Mouse (Mus musculus) v-Abl transformed pro-B cells (cell line): Measurements from ENCODE around the gene Spaca4.

Experiments used
- in situ Hi-C, 2 experiments: fragments of 400-800 bp; cut with MboI; formaldehyde crosslinking; loops; one replicate each; pipeline ENCODE4 v1.15.1; 2025; ENCODE audit not compliant: unreplicated experiment in 2 of 2

Gene Spaca4

GRCm38 (mm10) chr7:45733477-45733876 is 7.9 kb upstream of the Spaca4 start:
- in situ Hi-C loops, result loop anchor here (5.0 to 25.0 kb wide), 2 partner anchors 189 to 479 kb away; partner anchors contain the start of genes Ccdc114 (in 1 of the 2) and Emp3 (in 1 of the 2)

GRCm38 (mm10) chr7:45730727-45731431 is 5.3 kb upstream of the Spaca4 start:
- in situ Hi-C loops, result loop anchor here (5.0 to 25.0 kb wide), 2 partner anchors 191 to 481 kb away; partner anchors contain the start of genes Ccdc114 (in 1 of the 2) and Emp3 (in 1 of the 2)

DNA sequence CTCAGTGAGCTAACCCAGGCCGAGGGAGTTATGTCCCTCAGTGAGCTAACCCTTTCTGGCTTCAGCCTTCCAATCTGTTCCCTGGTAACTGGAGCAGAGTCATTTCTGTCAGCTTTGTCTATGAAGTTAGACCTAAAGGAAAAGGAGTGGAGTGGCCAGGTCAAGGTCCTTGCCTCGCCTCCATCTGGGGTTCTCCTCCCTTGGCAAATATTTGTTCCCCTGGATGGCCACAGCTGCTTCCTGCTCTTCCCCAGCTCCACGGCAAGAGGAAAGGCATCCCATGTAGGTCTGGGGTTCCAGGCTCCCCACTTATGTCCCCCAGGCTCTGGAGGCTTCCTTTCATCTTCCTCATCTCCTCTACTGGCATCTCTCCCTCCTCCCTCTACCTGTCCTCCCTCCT is 2.0 kb upstream of the Spaca4 start:
- in situ Hi-C loops, result loop anchor here in 1 of 2 experiments (25.0 kb wide), 1 partner anchor 485 kb away; no protein-coding TSS in a partner anchor

DNA sequence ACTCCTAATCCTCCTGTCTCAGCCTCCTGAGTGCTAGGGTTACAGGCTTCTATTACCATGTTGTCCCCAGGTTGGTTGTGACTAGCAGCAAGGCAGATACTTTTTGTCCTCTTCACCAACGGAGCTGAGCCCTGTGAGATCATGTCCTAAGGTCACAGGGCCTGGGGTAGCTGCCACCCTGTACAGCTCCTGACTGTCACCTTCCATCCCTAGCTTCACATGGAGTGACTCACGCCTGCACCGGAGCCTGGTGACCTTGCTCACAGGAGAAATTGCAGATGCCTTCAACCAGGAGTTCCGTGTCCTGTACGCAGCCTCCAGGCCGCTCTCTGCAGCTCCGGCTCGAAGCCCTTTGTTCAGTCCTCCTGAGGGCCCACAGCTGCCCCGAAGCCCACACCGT is 806 bp upstream of the Spaca4 start:
- in situ Hi-C loops, result loop anchor here in 1 of 2 experiments (25.0 kb wide), 1 partner anchor 486 kb away; no protein-coding TSS in a partner anchor

GRCm38 (mm10) chr7:45725151-45725550 is 462 bp downstream of the Spaca4 start:
- in situ Hi-C loops, result loop anchor here in 1 of 2 experiments (25.0 kb wide), 1 partner anchor 487 kb away; no protein-coding TSS in a partner anchor

DNA sequence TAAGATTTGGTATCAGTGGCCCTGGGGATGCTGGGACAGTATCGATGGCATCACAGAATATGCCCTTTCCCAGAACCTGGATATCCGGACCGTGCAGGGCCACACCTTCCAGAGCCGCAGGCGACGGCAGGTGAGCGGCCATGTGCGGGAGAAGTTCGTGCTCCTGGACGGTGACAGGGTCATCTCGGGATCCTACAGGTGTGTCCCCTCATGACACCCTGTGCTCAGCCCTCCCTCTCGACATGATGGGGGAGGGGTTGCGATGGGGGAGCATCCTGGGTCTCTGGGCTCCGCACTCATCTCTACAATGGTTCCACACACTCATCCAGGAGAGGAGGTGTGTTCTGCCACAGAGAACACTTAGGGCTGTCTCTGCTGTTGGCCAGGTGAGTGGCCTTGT is 1.8 kb downstream of the Spaca4 start:
- in situ Hi-C loops, result loop anchor here (25.0 kb wide), 2 partner anchors 711 to 1186 kb away; partner anchors contain the start of genes Pold1 (in 2 of the 2), Spib (in 2 of the 2), Rras (in 1 of the 2) and Scaf1 (in 1 of the 2)

DNA sequence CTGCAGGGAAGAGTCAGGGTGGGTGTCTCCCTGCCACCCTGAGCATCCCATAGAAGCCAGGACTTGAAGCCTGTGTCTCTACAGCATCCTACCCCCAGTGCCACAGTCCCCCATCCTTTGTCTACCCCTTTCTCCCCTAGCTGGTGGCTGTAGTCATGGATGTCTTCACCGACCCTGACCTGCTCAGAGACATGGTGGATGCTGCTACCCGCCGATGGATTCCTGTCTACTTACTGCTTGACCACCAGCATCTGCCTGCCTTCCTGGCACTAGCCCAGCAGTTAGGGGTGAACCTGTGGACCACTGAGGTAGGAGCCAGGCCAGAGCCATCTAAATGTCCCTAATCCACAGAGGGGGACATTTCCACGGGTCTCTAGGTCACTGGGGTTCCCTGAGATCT is 2.3 kb downstream of the Spaca4 start:
- in situ Hi-C loops, result loop anchor here (25.0 kb wide), 2 partner anchors 711 to 1186 kb away; partner anchors contain the start of genes Pold1 (in 2 of the 2), Spib (in 2 of the 2), Rras (in 1 of the 2) and Scaf1 (in 1 of the 2)

DNA sequence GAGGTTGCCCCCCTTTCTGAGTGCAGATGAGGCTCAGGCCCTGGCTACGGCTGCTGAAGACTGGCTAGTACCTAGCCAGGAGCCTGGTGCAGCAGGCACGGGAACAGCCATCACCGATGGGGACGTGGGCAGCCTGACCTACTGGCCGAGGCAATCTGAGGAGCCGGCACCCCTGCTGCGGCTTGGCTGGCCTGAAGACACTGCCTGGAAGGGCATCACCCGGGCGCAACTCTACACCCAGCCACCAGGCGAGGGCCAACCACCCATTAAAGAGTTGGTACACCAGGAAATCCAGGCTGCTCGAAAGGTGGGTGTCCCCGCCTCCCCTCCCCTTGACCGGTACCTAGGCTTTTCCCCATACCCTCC is 3.3 kb downstream of the Spaca4 start:
- in situ Hi-C loops, result loop anchor here (25.0 kb wide), 2 partner anchors 710 to 1185 kb away; partner anchors contain the start of genes Pold1 (in 2 of the 2), Spib (in 2 of the 2), Rras (in 1 of the 2) and Scaf1 (in 1 of the 2)

DNA sequence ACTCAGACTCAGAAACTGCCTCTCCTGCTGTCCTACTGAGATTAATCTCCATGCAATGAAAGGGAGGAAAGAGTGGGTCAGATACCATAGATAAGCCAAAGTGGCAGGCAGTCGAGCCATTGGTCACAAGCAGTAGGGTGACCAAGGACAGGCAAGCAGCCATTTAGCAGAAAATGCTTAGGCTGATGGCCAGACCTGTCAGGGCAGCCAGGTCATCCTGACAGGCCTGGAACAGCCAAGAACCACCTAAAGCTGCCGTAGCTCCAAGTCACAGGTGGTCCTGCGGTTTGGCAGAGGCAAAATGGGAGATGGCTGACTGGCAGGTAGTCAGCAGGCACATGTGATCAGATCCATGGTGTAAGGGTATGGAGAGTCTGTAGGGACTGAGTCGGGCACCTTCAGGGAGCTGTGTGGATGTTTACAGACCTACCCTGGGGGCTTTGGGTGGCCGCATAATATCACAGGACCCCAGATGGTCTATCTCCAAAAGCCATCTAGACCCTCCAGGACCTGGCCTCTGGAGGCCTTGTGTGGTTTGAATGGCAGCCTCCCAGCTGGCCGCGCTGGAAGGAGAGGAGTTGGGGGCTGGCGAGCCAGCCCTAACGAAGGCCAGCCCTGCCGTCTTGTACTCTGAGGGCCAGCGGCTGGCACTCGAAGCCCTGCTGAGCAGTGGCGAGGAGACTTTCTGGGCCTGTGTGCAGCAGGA is 3.8 kb downstream of the Spaca4 start:
- in situ Hi-C loops, result loop anchor here (25.0 kb wide), 2 partner anchors 709 to 1184 kb away; partner anchors contain the start of genes Pold1 (in 2 of the 2), Spib (in 2 of the 2), Rras (in 1 of the 2) and Scaf1 (in 1 of the 2)

DNA sequence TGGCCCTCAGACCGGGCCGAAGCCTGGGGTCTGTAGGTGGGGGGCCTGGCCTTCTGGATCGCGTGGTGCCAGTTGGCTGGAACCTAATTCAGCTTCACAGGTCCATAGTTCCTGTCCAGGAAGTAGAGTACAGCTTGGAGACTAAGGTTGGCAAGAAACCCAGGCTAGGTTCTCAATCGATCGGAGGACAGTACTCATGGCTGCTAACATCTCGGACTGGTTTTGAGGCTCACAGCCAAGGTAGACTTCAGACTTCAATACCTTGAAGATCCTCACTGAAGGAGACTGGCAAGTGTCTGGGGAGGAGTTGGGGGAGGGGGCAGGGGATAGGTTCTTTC is 4.4 kb downstream of the Spaca4 start:
- in situ Hi-C loops, result loop anchor here (25.0 kb wide), 2 partner anchors 709 to 1184 kb away; partner anchors contain the start of genes Pold1 (in 2 of the 2), Spib (in 2 of the 2), Rras (in 1 of the 2) and Scaf1 (in 1 of the 2)

DNA sequence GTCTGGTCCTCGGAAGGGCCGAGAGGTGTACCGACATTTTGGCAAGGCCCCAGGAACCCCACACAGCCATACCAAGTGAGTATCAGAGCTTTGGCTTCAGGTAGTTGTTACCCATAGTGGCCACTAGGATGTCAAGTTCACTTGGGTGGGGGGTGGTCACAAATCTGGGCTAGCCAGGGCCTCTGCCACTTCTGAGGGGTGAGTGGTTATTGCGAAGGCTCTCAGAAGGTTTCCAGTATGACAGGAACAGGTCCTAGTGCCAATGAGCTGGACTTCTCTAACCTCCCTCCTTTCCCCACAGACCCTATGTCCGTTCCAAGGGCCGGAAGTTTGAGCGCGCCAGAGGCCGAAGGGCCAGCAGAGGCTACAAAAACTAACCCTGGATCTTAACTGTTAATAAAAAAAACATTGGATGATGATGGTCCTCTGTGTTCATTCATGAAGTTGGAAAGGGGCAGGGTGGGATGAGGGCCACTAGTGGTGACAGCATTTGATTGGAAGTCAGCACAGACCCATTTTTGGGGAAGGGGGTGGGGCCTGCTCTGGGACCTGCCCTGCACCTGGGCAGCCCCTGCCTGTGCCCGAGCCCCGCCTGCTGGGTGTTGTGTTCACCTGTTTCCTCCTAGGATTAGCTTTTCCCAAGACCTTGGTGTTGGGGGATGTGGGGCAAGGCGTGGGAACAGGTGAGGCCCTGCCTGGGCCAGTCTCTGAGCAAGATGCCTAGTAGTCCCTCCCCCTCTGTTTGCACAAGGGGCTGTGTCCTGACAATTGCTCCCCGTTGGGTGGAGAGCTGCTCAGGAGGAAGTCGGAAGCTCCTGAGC is 5.0 kb downstream of the Spaca4 start, which contains the start of gene Fam83e:
TSS of gene Fam83e (plus strand) at position 800 of the 821 bp plus-strand sequence.
- in situ Hi-C loops, result loop anchor here (25.0 kb wide), 2 partner anchors 708 to 1183 kb away; partner anchors contain the start of genes Pold1 (in 2 of the 2), Spib (in 2 of the 2), Rras (in 1 of the 2) and Scaf1 (in 1 of the 2)

DNA sequence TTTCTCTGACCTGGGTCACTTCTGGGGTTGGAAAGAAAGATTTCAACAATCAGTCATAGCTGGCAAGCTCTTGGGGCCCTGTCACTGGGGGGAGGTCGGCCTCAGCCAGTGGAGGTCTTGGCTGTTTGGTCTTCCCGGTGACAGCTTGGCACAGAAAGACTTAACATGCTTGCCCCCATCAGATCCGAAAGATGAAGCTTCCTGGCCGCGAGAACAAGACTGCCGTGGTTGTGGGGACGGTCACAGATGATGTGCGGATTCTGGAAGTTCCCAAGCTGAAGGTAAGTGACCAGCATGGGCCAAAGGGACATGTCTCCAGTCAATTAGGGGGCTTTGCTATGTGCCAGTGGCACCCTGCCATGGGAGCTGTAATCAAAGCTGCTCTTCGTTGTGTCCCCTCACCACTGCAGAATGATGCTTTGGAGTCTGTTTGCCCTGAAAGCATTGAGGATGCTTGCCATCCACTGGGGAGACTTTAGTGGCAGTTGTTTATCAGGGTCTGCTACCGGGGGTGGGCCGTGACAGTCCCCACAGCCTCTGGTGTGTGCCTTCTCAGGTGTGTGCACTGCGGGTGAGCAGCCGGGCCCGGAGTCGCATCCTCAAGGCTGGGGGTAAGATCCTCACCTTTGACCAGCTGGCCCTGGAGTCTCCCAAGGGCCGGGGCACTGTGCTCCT is 5.7 kb downstream of the Spaca4 start:
- in situ Hi-C loops, result loop anchor here (10.0 to 25.0 kb wide), 4 partner anchors 595 to 1183 kb away; partner anchors contain the start of genes Pold1 (in 2 of the 2), Spib (in 2 of the 2), Gtf2h1 (in 1 of the 2) and Hps5 (in 1 of the 2)

GRCm38 (mm10) chr7:45719180-45719579 is 6.4 kb downstream of the Spaca4 start:
- in situ Hi-C loops, result loop anchor here (10.0 to 25.0 kb wide), 4 partner anchors 594 to 1182 kb away; partner anchors contain the start of genes Pold1 (in 2 of the 2), Spib (in 2 of the 2), Gtf2h1 (in 1 of the 2) and Hps5 (in 1 of the 2)

- in situ Hi-C loops, result loop anchor here (10.0 to 25.0 kb wide), 4 partner anchors 594 to 1181 kb away; partner anchors contain the start of genes Pold1 (in 2 of the 2), Spib (in 2 of the 2), Gtf2h1 (in 1 of the 2) and Hps5 (in 1 of the 2)
These were observed 7.3 kb downstream of the Spaca4 start for GRCm38 (mm10) chr7:45718331-45718730.

- in situ Hi-C loops, result loop anchor here (10.0 to 25.0 kb wide), 4 partner anchors 593 to 1181 kb away; partner anchors contain the start of genes Pold1 (in 2 of the 2), Spib (in 2 of the 2), Gtf2h1 (in 1 of the 2) and Hps5 (in 1 of the 2)
These were observed 7.7 kb downstream of the Spaca4 start, which contains the start of gene Sphk2 for GRCm38 (mm10) chr7:45717918-45718297. Sphk2 (minus strand) TSS chr7:45718002.

DNA sequence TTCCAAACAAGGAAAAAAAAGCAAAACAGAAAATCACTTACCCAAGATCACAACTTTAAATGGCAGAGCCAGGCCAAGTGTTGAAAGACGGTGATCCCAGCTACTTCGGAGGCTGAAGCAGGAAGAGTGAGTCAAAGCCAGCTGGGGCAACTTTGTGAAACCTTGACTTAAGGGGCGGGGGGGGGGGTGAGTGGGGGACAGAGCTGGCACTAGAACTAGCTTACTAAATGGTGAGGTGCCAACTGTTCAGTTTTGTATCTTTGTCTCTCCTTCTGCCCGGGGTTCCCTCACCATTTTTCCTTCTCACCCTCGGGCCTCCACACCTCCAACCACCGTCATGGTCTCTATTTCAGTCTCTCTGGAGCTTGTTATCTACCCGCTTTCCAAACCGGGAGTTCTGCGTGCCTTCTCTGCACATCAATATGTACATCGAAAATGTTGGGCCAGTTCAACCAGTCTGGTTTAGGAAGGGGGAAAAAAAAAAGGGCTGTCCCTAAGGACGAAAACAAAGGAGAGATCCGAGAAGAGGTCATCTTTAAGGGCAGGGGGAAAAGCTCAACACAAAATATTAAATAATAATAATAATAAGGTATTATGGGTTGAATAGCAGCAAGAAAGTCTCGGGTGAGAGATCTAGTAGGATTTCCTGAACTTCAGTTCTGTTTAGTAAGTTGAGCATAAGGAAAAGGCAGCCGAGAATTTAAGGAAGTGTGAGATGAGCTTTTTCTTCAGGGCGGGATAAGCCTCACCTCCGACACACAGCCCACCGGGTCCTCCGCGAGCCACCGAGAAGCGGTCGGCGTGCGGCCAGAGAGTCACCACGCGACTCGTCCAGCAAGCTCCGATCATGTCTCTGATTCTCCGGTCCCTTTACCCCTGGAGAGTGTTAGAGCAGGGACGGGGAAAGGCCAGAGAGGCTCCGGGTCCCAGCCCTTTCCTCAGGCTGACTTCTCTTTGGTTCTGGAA is 8.4 kb downstream of the Spaca4 start:
- in situ Hi-C loops, result loop anchor here (10.0 to 25.0 kb wide), 4 partner anchors 592 to 1180 kb away; partner anchors contain the start of genes Pold1 (in 2 of the 2), Spib (in 2 of the 2), Gtf2h1 (in 1 of the 2) and Hps5 (in 1 of the 2)

GRCm38 (mm10) chr7:45716460-45716857 is 9.2 kb downstream of the Spaca4 start:
- in situ Hi-C loops, result loop anchor here (10.0 to 25.0 kb wide), 4 partner anchors 592 to 1179 kb away; partner anchors contain the start of genes Pold1 (in 2 of the 2), Spib (in 2 of the 2), Gtf2h1 (in 1 of the 2) and Hps5 (in 1 of the 2)
